In the genomic region with DNA sequence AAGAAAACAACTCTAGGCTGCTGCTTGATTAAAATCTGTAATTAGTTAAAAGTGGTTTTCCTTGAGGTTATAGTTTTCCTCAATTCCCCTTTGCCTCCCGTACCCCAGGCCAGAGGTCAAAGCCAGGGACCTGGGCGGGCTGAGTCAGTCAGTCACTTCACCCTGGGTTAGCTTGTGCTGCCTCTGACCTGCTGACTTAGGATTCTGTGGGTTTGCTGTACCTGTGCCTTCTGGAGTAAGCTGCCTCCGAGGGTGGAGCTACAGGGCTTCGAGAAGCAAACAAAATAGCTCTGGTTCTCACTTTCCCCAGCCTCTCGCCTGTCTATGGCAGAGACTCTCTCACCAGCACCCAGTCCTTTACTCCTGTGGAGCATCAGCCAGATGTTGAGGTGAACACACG, we compare ENCODE assay signal across 29 mouse cellular contexts.
DNase-seq lines count a peak whose midpoint lies in the region; ATAC-seq lines count a peak whose summit lies in the region.
"Had no signal": no experiment of that assay in that cellular context is flagged by ENCODE, and none has a peak within 500 bp of the region (broad histone marks: within the 10 kb centered on the region; RNA-seq: fewer than 3 reads in every experiment).

No protein-coding gene starts in this region.

- WGBS in intestine, embryonic 14.5 days = 68% methylated on average over 6 of the region's 6 CpGs
- 72% methylated on average over 6 of the region's 6 CpGs for WGBS in intestine, embryonic 15.5 days

- H3K27me3 ChIP-seq in intestine, embryonic 14.5 days (replicated peaks; ENCODE audit: control insufficient read depth, insufficient read depth, low read length) = no peaks in the 10 kb centered on the region
- H3K27me3 ChIP-seq in intestine, embryonic 15.5 days (replicated peaks) = no peaks in the 10 kb centered on the region
- H3K27me3 ChIP-seq: CH12.LX; embryonic facial prominence, embryonic 13.5 days; forebrain, embryonic 13.5 days; heart, embryonic 13.5 days had no signal

- ATAC-seq in intestine, embryonic 14.5 days (replicated peaks; ENCODE audit: low FRiP score, low TSS enrichment, low read depth) = 0 out of 2 replicates have a peak, but pooled peaks have one; percentile 30
- ATAC-seq in intestine, embryonic 15.5 days = no peak
- ATAC-seq in megakaryocyte, adult 5-6 weeks (ENCODE audit: poor library complexity, severe bottlenecking) = no peak
- ATAC-seq in granulocyte monocyte progenitor cell, adult 5-6 weeks (replicated peaks; ENCODE audit: poor library complexity, severe bottlenecking) = no peak
- ATAC-seq: activated CD4-positive, CD25-positive, alpha-beta regulatory T cell, adult 4 months; forebrain, embryonic 13.5 days; forebrain, embryonic 16.5 days had no signal

- H3K9me3 ChIP-seq in intestine, embryonic 14.5 days (ENCODE audit: control insufficient read depth, low read length) = no peaks in the 10 kb centered on the region
- H3K9me3 ChIP-seq in intestine, embryonic 15.5 days = no peaks in the 10 kb centered on the region
- H3K9me3 ChIP-seq: embryonic facial prominence, embryonic 10.5 days; embryonic facial prominence, embryonic 13.5 days; forebrain, embryonic 13.5 days; heart, embryonic 13.5 days had no signal

- no peak overlapping the region for H3K9ac ChIP-seq in intestine, embryonic 14.5 days (ENCODE audit: low read length)
- no peak overlapping the region for H3K9ac ChIP-seq in intestine, embryonic 15.5 days
- H3K9ac ChIP-seq: embryonic facial prominence, embryonic 13.5 days; forebrain, embryonic 13.5 days; heart, embryonic 13.5 days; hindbrain, embryonic 14.5 days had no signal

- H3K4me1 ChIP-seq in intestine, embryonic 14.5 days (replicated peaks; ENCODE audit: control insufficient read depth, insufficient read depth, low read length) = no peaks in the 10 kb centered on the region
- H3K4me1 ChIP-seq in intestine, embryonic 15.5 days (replicated peaks) = no peaks in the 10 kb centered on the region
- H3K4me1 ChIP-seq: forebrain, embryonic 13.5 days; heart, embryonic 13.5 days had no signal

- DNase-seq in intestine, embryonic 14.5 days (ENCODE audit: low spot score) = no peak
- peak; percentile 30 for DNase-seq in kidney, adult 9 months
- DNase-seq in kidney, postnatal 36 days = no peak
- peak; percentile 12 for DNase-seq in ZHBTc4 (ENCODE audit: low read depth, low spot score)
- DNase-seq: adrenal gland, adult 8-10 months; adrenal gland, postnatal 25 days; B cell, adult 2 months; cerebellum, adult 11-12 months; cerebellum, adult 8-10 months; cerebellum, postnatal 36 days; embryo, embryonic 11 days; gastrocnemius, postnatal 10 days; gastrocnemius, postnatal 36 days; heart, adult 18-20 months; heart, postnatal 14 days; heart, postnatal 4 days had no signal

- H3K4me3 ChIP-seq in intestine, embryonic 14.5 days (ENCODE audit: low read depth, low read length) = no peak overlapping the region
- no peak overlapping the region for H3K4me3 ChIP-seq in intestine, embryonic 15.5 days (replicated peaks)
- H3K4me3 ChIP-seq: embryonic facial prominence, embryonic 10.5 days; embryonic facial prominence, embryonic 13.5 days; erythroblast, embryonic 14.5 days; forebrain, embryonic 13.5 days; heart, embryonic 13.5 days had no signal

- no peak overlapping the region for H3K27ac ChIP-seq in intestine, embryonic 14.5 days (ENCODE audit: low read depth)
- H3K27ac ChIP-seq in intestine, embryonic 15.5 days = no peak overlapping the region
- H3K27ac ChIP-seq: embryonic facial prominence, embryonic 10.5 days; embryonic facial prominence, embryonic 13.5 days; forebrain, embryonic 13.5 days; heart, embryonic 13.5 days; hindbrain, embryonic 14.5 days; hindbrain, postnatal 0 days had no signal

- no peak overlapping the region for H3K4me2 ChIP-seq in intestine, embryonic 14.5 days (ENCODE audit: low read length)
- no peak overlapping the region for H3K4me2 ChIP-seq in intestine, embryonic 15.5 days (replicated peaks)
- H3K4me2 ChIP-seq: embryonic facial prominence, embryonic 13.5 days; forebrain, embryonic 13.5 days; heart, embryonic 13.5 days; hindbrain, embryonic 14.5 days had no signal

- no peaks in the 10 kb centered on the region for H3K36me3 ChIP-seq in intestine, embryonic 14.5 days (ENCODE audit: control insufficient read depth, insufficient read depth, low read length)
- H3K36me3 ChIP-seq in intestine, embryonic 15.5 days = no peaks in the 10 kb centered on the region
- H3K36me3 ChIP-seq: embryonic facial prominence, embryonic 13.5 days had no signal

Comparison
In these comparisons a context has a peak if more than half of its experiments do, and no peak if none do; other contexts are left out.
1. DNase-seq: peak in kidney, adult 9 months (single experiment) and ZHBTc4 (single experiment); none in intestine, embryonic 14.5 days (single experiment) and kidney, postnatal 36 days (0 of 2).